Mouse (Mus musculus): ENCODE data around the gene Prrx1.

DNA sequence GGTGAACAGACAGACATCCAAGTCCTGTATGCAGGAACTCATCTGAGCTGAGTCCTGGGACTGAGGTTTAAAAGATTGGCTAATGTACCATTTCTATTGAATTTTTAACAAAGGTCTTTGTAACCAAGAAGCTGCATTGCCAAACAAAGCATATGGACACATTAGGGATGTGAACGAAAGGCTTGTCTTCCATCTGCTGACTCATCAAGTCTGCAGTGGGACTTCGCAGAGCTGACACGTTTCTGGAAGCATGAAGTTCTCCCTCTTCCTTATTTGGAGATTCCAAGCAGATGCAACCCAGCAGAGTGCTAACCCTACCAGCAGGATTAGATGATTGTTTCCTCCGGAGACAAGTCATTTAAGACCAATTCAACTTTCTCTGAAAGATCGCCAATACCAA, 61.2 kb downstream of the Prrx1 start:
- no peak for TF ChIP-seq CTCF (IDR thresholded peaks at IDR 0.05; ENCODE audit: low read depth)
- TF ChIP-seq EP300 (optimal IDR thresholded peaks at IDR 0.05) = no peak

Data from stomach, postnatal 0 days (tissue).